ENCODE assay signal across 14 mouse cellular contexts in the genomic region with DNA sequence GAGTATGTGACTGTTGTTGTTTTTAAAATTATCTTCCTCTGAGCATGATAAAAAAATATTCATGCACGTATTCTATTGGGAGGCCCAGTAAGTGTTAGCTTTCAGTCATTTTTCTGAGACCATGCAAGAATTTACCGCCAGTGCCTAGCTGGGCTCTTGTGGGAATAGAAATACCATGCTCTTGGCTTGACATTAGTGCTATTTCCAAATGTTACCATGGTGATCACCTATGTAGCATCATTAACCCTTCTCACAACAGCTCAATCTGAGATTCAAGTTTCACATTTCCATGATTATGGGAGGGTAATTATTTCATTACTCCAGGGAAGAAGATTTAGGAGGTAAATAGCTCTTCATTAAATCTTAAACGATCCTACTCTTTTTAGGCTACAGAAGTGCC.
"Had no signal": no experiment of that assay in that cellular context is flagged by ENCODE, and none has a peak within 500 bp of the region (broad histone marks: within the 10 kb centered on the region; RNA-seq: fewer than 3 reads in every experiment).

No protein-coding gene starts in this region.

- ATAC-seq: liver, postnatal 0 days had no signal

- DNase-seq: kidney, adult 18-20 months; kidney, postnatal 10 days; kidney, postnatal 4 days; liver; liver, embryonic 13.5 days; liver, postnatal 0 days; lung, postnatal 14 days; thymus, postnatal 4 days had no signal

- H3K36me3 ChIP-seq: limb, embryonic 12.5 days; liver, embryonic 13.5 days; lung, embryonic 15.5 days had no signal

- H3K27me3 ChIP-seq: limb, embryonic 12.5 days; liver, embryonic 13.5 days; lung, embryonic 15.5 days; megakaryocyte, embryonic 14.5 days had no signal

- H3K4me1 ChIP-seq: limb, embryonic 12.5 days; liver, embryonic 13.5 days; lung, embryonic 15.5 days; megakaryocyte, embryonic 14.5 days had no signal

- H3K4me2 ChIP-seq: limb, embryonic 12.5 days; liver, embryonic 13.5 days; lung, embryonic 15.5 days had no signal

- H3K27ac ChIP-seq: layer of hippocampus, adult 2 months; limb, embryonic 12.5 days; liver, embryonic 13.5 days; lung, embryonic 15.5 days; macrophage; stomach, postnatal 0 days had no signal

- H3K9me3 ChIP-seq: limb, embryonic 12.5 days; liver, embryonic 13.5 days; lung, embryonic 15.5 days; megakaryocyte, embryonic 14.5 days had no signal

- H3K4me3 ChIP-seq: layer of hippocampus, adult 2 months; limb, embryonic 12.5 days; liver, embryonic 13.5 days; lung, embryonic 15.5 days; megakaryocyte, embryonic 14.5 days had no signal

- H3K9ac ChIP-seq: limb, embryonic 12.5 days; liver, embryonic 13.5 days; liver, postnatal 0 days; lung, embryonic 15.5 days had no signal
